Mouse (Mus musculus): ENCODE data around the gene Ndufa5. TPM values are rescaled to one million over a fixed set of nuclear protein-coding genes. Genes with fewer than 3 reads are reported as not detected.

Gene Ndufa5
- polyA plus RNA-seq, 1 experiment, result 1.3 TPM

- Histone ChIP-seq H3K27ac (ENCODE audit: insufficient read depth, low read depth, low read length) (no peak overlapping the region), H3K4me3 (ENCODE audit: low read depth, low read length) (no peak overlapping the region), H3K36me3 (ENCODE audit: control insufficient read depth, insufficient read depth, low read length) (no peaks in the 10 kb centered on the region), H3K4me1 (ENCODE audit: control insufficient read depth, insufficient read depth, insufficient read length, low read length) (no peaks in the 10 kb centered on the region), H3K27me3 (ENCODE audit: control insufficient read depth, insufficient read depth, low read length) (no peaks in the 10 kb centered on the region)
- WGBS, result 86% methylated on average over 1 of the region's 1 CpGs
- TF ChIP-seq POLR2A (IDR thresholded peaks at IDR 0.05; ENCODE audit: low read depth, low read length) (no peak), CTCF (IDR thresholded peaks at IDR 0.05; ENCODE audit: extremely low read depth, insufficient read length, insufficient replicate concordance, low read depth, low read length) (no peak)
Measured at GRCm38 (mm10) chr6:24470571-24471132, 57.2 kb downstream of the Ndufa5 start.

DNA sequence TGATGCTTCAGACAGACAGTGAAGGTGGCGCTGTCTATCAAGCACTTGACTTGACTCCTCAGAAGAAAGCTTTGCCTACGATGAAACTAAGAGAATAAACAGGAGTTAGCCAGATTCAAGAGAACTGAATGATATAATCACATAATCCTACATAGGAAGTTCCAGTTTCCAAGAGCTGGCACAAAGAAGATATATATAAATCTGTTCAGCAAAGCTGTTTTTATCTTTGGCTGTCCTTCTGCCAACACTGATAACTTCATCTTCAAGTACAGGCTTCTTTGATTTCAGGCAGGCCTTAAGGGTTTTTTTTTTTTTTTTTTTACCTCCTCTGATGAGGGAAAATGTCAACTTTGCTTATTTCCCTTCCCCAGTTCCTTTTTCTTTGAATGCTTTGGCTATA is 57.7 kb downstream of the Ndufa5 start:
- WGBS, result 84% methylated on average over 2 of the region's 2 CpGs
- Histone ChIP-seq H3K4me1 (ENCODE audit: control insufficient read depth, insufficient read depth, insufficient read length, low read length) (no peaks in the 10 kb centered on the region), H3K36me3 (ENCODE audit: control insufficient read depth, insufficient read depth, low read length) (no peaks in the 10 kb centered on the region), H3K4me3 (ENCODE audit: low read depth, low read length) (no peak overlapping the region), H3K27me3 (ENCODE audit: control insufficient read depth, insufficient read depth, low read length) (no peaks in the 10 kb centered on the region), H3K27ac (ENCODE audit: insufficient read depth, low read depth, low read length) (no peak overlapping the region)
- TF ChIP-seq POLR2A (IDR thresholded peaks at IDR 0.05; ENCODE audit: low read depth, low read length) (no peak), CTCF (IDR thresholded peaks at IDR 0.05; ENCODE audit: extremely low read depth, insufficient read length, insufficient replicate concordance, low read depth, low read length) (no peak)

Other genes starting within 250 kb of the Ndufa5 start
- not detected in 2 replicates for gene Iqub, start 12.9 kb downstream of the Ndufa5 start, polyA plus RNA-seq (2012; rRNA removed)
- not detected in 2 replicates for gene Asb15, start 131 bp upstream of the Ndufa5 start, polyA plus RNA-seq (2012; rRNA removed)
- gene Lmod2, start 69.7 kb upstream of the Ndufa5 start, polyA plus RNA-seq (2012; rRNA removed), result not detected in 2 replicates
- gene Wasl, start 137.0 kb upstream of the Ndufa5 start, polyA plus RNA-seq (2012; rRNA removed), result 75.0 and 198 TPM in 2 replicates
- not detected in 2 replicates for gene Hyal6, start 205.2 kb upstream of the Ndufa5 start, polyA plus RNA-seq (2012; rRNA removed)
- not detected in 2 replicates for gene Hyal4, start 220.3 kb upstream of the Ndufa5 start, polyA plus RNA-seq (2012; rRNA removed)

All from small intestine, adult 2 months (tissue).